Mouse (Mus musculus) lung, adult 18-20 months (tissue): ENCODE measurements around the gene Prrx2.

Experiments used
- DNase-seq, 2 experiments: peaks; one replicate each; pipeline ENCODE4 v3.0.0; 2022; ENCODE audit warnings: mixed read lengths in 2 of 2

The Prrx2 gene

DNA sequence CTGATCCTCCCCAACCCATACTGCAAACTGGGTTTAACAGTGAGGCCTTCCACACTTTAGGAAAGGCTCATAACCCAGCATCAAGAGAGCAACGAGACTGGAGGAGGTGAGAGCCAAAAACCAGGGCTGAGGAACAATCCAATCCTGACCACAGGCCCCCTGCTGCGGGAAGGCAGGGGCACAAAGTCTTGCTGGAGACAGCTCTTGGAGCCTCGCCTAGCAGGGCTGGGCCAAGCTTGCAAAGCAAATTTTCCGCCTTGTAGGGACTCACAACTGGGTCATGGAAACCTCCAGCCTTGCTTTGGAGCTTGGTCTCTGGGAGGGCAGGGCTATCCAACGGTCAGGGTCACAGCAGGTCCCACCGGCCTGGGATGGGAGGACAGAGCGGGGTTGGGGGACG is 36.1 kb downstream of the Prrx2 start:
- DNase-seq: no peak

DNA sequence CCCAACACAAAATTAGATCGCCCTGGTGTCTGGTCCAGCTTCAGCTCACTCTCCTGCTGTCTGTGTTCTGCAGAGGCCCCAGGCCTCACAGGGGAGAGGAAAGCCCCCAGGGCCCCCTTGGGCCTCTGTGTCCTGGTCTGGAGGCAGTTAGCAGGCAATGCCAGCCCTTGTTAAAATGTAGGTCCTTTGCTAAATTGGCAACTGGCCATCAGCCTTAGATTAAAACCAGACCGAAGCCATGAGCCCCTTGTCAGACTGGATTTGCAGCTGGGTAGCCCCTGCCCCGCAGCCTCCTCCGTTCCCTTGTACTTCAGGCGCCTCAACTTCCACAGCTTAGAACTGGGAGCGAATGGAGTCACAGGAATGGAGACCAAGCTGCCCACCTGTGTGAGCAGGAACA is 37.9 kb downstream of the Prrx2 start:
- DNase-seq: no peak

DNA sequence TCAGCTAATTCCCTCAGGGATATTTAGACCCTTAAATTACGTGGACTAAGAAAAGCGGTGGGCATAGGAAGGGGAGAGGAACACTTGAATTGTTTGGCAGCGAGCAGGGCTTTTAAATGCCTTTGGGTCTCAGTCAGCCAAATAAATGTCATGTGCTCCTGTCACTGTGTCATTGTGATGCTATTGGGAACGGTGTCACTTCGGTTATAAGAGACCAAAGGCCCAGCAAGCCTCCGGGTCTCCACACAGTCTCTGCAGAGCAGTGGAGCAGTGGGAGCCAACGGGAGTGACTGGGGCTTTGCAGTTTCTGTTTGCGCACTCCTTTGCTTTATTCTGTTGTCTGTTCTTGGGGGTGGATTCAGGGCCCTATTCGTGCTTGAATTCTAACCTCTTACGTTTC is 39.7 kb downstream of the Prrx2 start:
- DNase-seq: no peak

DNA sequence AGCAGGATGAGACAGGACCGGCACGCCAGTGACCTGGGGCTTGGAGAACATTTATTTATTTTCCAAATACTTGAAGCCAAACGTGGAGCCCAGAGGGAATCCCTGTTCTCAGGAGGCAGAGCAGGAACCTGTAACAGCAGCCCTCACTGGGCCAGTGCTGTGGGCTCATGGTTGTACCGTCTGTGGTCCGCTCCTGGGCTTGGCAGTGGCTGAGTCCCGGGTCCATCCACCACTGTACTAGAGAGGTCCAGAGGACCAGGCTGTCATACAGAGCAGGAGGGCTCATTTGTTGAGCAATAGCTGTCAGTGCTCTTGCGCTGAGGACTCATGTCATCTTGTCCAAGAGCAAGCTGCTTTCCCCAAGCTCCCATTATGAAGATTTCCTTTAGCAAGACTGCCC is 40.3 kb downstream of the Prrx2 start:
- DNase-seq: no peak

DNA sequence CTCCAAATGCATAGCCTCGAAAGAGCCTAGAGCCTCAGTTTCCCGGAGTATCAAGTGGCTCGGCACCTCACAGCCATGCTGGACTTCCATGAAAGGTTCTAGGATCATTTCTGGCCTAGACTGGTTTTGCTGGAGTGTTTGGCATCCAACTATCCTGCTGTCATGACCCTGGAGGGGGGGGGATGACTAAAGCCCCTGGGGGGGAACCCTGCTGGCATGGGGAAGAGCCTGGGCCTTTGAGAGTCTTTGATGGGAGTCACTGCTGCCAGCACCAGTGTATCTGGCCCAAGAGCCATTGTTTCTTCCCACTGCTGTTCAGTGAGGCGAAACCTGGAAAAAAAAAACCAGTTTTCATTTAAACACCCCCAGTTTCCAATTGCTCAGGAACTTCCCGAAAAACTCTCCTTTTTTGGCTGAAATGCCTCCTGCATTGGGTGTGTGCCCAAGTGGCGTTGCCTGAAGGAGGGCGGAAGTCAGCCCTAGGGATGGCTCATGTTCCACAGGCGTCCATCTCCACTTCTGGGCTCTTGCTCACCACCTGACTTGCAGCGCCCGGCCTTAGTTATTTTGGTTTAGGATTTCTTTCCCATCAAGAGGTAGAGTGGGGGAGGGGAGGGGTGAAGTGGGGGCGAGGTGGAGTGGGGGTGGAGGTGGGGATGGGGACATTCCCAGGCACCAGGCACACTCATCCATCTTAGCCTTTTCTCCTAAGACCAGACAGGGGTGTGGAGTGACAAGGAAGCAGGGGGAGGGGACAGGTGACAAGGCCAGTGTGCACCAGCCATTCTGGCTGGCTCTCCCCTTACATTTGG is 41.1 kb downstream of the Prrx2 start:
- DNase-seq: no peak

DNA sequence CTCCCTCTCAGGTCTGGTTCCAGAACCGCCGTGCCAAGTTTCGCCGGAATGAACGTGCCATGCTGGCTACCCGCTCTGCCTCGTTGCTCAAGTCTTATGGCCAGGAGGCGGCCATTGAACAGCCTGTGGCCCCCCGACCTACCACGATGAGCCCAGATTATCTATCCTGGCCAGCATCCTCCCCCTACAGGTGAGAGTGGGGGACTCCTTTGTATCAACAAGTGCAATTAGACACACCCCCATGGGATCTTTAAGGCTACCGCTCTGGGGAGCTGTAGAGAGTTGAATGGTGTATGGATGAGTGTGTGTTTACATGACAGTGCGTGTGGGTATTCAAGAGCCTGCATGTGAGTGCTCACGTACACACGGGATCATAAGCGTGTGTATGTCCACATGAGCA is 44.7 kb downstream of the Prrx2 start:
- DNase-seq: no peak

DNA sequence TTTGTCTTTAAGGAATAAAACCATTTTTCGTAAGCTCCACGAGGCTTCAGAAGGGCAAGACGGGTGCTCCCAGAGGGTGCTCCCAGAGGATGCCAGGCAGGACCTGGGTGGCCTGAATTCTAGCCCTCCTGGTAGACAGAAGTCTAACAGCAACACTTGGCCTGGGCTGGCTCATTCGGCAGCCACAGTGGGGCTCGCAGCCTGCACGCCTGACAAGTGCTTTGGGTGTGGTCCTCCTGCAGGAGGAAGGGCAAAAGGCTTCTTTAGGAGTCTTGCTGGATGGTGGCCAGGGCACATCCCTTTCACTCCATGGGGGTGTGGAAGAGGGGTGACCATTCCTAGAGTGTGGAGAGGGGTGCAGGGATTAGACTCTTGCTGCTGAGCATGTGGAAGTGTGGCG is 46.4 kb downstream of the Prrx2 start:
- no peak for DNase-seq

DNA sequence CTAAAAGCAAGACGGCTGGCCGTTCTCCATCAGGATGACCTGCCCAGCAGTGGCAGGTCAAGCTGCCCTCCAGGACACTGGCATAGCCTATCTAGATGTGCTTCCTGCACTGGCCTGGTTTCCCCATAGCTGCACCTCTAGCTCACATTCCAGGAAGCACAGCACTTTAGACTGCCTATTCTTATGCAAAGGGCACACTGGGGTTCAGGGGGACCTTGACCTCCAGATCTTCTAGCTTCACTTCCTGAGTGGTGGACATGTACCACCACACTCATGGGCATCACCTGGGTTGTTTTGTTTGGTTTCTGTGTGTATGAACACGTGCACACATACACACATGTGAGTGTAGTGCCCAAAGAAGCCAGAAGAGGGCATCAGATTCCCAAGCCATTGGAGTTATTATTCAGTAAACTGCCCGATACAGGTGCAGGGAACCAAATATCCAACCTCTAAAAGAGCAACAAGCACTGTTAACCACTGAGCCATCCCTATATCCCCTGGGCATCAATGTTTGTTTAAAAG is 50.1 kb downstream of the Prrx2 start:
- no peak for DNase-seq

DNA sequence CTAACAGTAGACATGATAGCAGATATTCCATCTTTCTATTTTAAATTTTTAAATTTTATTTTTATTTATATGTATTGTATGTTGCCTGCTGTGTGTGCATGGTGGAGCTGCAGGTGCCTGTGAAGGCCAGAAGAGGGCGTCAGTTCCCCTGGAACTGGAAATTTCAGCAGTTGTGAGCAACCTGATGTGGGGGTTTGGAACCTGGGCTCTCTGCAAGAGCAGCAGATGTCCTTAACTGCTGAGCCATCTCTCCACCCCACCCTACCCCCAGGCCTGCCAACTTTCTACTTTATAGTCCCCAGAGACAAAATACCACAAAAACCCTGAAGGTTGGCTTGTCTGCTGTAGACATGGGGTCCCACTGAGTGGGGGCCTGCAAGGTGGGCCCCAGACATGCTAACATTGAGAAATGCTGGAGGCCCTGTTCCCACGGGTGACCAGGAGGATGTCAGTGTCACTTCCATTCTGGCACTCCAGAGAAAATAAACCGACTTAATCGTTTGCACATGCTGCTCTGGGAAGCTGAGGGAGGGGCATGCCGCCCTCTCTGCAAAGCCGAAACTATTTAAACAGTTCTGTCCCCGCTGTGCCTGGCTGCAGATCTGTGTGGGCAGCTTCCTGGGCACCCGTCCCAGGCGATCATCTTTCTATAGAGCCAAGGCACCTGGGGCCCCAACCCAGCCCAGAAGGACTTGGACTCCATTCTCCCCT is 50.8 kb downstream of the Prrx2 start:
- DNase-seq: no peak

DNA sequence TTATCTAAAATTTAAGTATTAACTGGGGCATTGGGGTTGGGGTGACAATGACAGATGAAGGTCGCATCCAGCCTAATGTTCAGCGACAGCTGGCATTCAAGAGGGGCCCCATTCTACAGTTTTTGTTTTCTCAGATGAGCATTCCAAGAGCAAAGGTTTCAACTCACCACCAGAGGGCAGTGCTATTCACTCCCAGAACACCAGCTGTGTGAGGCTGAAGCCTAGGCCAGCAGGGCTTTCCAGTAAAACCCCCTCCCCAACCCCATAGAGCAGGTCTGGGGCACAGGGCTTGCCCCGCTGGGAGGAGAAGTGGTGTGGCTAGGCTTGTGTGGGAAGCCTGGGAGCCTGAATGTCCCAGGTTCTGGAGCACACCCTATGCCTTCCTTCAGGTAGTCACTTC is 56.2 kb downstream of the Prrx2 start:
- peak; percentile 37 to 53 for DNase-seq

DNA sequence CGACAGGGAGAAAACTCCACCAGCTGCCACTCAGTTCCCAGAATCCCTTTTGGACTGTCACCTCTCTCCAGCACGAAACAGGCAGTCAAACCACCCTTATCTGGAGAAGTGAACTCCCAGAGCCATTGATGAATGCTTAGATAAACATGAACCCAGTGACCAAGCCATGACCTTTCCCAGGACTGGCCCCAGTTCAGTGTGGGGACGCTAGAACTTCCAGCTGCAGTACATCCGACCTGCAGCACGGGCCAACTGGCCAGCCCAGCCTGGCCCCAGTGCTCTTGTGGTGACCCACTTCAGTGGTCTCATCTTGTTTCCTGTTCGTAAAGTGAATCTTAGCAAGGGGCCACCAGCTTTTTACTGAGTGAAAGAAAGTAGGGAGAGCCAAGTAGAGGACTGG is 58.6 kb downstream of the Prrx2 start:
- DNase-seq: peak; percentile 36 to 55

DNA sequence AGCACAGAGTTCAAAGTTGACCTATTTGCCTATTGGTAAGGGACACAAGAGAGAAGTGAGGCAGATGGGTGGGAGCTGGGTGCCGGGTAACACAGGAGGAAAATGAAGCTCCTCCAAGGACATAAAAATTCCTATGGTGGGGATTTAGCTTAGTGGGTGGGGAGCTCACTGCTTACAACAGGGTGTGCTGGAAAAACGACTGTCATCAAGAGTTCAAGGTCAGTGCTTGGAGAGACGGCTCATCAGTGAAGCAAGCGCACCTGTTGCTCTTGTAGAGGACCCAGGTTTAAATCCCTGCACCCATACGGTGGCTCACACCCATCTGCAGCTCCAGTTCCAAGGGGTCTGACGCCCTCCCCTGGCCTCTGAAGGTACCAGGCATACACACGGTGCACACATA is 59.2 kb downstream of the Prrx2 start:
- no peak for DNase-seq

DNA sequence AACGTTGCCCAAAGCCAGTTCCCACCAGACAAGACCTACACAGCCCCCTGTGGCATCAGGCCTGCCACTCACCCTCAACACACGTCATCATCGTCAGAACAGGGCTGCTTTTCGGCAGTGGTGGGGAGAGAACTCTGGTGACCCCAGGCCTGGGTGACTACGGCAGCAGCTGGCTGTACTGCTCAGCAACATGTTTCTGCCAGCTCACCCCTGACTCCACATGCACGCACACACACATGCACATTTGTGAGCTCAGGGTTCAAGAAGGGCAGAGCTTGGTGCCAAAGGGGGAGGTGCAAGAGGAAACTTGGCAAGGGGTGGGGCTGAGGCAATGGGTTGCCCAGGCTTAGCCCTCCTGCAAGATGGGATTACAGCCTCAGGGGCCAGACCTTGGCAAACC is 62.5 kb downstream of the Prrx2 start:
- DNase-seq: peak in 1 of 2 experiments; percentile 31

DNA sequence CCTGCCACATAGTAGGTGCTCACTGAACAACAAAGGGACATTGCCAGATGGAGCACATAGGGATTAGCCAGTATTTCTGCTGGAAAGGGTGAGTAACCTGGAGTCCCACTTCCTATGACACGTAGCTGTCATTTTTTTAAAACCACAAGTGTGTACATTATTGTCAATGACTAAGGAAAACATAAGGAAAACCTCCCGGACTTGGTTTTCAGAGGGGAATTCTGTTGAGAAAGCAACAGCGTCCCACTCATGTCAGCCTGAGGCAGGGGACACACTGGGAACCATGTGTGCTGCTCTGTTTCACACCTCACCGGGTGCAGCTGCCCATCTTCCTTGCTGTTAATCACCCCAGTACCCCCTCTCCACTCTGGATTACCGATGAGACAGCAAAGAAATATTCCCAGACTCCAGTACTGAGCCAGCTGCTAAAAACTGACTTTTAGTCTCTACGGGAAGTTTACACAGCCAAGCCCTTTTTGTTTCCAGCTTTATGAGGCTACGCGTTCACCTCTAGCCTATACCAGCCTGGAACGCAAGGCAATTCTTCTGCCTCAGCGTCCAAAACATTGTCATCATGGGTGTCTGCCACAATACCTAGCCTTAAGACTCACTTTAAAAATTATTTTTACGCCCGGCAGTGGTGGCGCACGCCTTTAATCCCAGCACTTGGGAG is 64.8 kb downstream of the Prrx2 start:
- DNase-seq: no peak

DNA sequence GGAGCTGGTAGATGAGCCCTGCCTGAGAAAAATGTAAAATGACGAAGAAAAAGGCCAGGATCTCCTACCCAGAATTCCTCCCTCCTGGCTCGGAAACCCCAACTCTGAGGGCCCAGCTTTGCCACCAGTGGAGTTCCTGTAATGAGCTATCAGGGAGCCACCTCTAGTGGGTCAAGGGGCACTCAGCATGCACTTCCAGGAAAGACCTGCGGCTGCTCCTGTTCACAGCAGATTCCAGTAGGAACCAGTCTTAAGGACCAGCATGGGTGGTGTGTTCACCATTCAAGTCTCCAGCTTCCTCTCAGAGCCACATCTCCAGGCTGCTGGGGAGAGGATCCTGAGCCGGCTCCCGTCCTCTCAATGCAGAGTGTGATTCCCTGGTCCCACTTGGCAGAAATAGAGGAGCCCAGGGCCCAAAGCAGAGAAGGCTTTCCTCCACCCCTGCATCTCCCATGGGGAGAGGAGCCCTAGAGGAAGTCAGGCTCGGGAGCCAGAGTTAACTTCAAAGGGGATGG is 66.9 kb downstream of the Prrx2 start:
- DNase-seq: peak; percentile 56 to 73

DNA sequence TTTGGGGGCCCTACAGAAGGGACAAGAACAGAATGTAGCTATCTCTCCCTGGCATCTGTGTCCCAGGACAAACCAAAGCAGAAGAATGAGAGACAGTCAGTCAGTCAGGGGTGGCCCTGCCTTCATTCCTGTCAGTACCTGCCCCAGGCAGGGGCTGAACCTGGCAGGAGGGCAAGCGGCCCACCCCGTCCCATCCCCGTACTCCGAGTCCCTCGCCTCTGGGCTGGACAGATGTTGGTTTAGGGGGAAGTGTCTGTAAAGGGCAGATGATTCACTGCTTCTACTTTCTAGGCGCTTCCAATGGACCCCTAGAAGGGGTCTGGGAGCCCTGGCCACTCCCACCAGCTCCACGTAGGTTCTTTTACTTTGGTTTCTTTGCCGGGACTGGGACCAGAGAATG is 67.5 kb downstream of the Prrx2 start:
- DNase-seq: no peak

DNA sequence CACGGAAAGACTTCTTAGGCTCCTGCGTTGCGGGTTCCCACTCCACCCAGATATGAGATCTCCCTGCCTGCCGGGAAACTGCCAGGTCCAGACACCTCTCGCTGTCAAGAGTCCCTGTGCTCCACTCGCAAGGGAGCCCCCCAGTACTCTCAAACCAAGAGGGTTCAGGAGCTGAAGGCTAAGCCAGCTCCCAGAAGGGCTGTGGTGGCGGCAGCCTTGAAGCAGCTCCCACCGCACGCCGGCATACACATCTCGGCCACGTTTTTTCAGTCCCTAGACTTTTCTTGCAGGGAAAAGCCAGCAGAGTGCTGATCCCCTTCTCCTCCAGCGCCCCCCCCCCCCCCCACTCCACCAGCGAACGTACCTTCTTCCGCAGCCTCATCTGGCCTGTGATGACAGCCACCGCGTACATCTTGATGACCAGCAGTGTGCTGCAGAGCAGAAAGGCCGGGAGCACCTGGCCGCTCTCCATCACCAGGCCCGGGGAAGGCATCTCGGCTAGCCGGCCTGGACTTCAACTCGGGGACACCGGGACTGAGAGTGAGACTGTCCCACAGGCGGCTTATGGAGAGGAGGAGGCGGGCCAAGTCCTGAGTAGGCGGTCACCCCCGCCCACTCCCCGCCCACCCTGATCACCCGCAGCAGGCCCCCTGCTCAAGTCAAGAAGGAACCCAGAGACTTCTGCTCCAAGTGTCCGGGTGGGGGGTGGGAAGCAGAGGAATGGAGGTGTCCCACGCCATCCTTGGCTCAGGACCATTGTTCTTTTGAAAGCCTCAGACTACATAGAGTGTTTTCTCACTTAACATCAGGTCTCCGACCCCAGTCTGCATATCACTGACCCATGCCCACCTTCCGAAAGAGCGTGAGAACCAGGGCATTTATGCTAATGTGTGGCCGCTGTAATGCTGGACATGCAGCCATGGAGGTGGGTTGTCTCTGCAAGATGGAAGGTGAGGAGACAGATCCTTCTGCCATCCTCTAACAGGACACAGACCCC is 68.3 kb downstream of the Prrx2 start:
- DNase-seq: peak in 1 of 2 experiments; percentile 27

DNA sequence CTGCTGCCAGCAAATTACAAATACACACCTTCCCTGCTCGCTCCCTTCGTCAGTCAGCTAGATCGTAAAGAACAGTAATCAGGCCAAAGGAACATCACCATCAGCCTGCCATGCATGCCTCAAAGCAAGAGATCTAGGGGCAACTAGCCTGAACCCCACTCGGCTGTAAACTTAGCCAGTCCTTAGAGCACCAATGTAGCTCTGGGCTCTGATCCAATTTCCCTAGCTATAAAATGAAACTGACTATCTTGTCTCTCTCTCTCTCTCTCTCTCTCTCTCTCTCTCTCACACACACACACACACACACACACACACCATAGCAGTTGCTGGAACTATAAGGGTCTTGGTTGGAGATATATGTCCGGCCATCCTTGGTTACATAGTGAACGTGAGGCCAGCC is 69.5 kb downstream of the Prrx2 start:
- DNase-seq: no peak

DNA sequence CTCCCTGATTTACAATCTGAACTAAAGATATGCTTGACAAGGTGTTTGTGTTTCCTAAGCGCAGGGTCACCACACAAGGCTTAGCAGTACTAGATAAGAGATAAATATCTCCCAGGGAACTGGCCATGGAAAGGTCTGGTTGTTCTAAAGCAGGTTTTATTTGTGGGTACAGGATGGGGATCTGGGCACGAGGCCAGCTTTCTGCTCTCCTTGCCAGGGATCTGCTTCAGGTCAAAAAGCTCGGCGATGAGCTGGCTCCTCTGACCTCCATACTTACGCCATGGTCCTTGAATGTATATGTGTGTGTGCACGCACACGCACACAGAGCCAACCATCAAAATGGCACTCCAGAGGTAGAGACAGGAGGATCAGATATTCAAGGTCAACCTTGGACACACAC is 70.2 kb downstream of the Prrx2 start:
- DNase-seq: no peak

DNA sequence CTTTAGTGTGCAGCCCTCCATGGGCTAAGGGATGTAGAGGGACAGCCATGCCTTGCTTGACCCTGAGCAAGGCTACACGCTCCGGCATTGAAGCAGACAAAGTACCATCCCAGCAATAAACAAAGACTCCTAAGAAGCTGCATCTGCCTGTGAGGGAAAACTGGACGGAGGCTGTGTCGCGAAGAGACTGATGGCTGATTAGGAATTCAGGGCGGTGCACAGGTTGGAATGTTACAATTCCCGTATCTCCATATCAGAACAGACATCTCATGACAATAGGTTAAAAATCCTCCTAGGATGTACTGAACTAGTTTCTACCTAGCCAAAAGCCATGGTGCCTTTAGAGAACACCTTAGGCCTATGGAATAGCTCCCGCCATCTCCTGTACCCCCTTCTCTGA is 71.1 kb downstream of the Prrx2 start:
- no peak for DNase-seq

DNA sequence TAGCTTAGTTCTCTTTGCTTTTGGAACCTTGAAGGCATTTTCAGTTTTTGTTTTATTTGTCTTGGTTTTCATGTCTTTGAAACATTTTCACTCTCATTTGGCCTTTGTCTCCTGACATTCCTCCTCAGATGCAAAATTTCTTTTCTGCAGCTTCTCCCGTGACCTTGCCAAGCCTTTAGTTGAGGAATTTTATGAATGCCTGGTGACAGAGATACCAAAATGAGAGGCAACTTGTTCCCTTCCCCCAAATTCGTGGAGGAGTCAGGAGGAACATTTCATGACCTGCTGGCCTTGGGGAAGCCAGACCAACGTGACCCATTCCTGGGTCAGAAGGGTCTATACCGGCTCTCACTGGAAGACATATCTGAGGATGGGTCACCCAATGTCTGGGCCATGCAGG is 71.9 kb downstream of the Prrx2 start:
- no peak for DNase-seq

DNA sequence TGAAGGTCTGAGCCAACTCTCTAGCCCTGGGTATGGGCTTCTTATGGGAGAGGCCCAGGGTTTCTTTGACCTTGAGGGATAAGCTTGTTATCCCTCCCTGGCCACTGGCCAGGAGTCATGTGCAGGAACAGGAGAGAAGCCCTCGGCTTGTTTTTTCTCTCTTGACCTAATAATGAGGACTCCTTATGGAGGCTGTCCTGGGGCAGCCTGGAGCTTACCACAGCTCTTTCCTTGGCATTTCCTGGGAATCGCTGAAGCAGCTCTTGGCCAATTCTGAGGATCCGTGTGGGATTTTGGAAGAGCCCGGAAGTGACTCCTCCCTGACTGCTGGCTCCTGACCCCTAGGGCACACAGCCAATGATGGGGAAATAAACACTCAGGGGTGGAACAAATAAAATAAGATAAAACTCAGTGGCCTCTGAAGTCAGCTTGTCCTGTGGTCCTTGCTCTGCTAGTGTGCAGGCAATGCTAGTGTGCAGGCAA is 77.6 kb downstream of the Prrx2 start:
- DNase-seq: peak; percentile 79 to 85
